Mouse (Mus musculus) embryonic fibroblast, embryonic 13.5 days (primary cell): ENCODE measurements around the gene Raet1d.
A peak's percentile ranks its signal among the peaks of the same experiment; 100 is the strongest.
"Not testable (repeated sequence)": the region's sequence is repeated elsewhere in the genome, so short reads cannot be mapped to it uniquely, and the experiment has no call there.

ENCODE experiments used
- CTCF ChIP-seq: IDR thresholded peaks from 2 replicates; pipeline ENCODE4 v1.5.1; 2011; ENCODE audit warnings: mild to moderate bottlenecking, control low read depth, low read length, moderate library complexity, borderline replicate concordance; ENCODE audit not compliant: insufficient read depth
- POLR2A ChIP-seq: IDR thresholded peaks from 2 replicates; pipeline ENCODE4 v1.6.1; 2011; ENCODE audit warnings: low read depth, mild to moderate bottlenecking, control low read depth, low read length, moderate library complexity

DNA sequence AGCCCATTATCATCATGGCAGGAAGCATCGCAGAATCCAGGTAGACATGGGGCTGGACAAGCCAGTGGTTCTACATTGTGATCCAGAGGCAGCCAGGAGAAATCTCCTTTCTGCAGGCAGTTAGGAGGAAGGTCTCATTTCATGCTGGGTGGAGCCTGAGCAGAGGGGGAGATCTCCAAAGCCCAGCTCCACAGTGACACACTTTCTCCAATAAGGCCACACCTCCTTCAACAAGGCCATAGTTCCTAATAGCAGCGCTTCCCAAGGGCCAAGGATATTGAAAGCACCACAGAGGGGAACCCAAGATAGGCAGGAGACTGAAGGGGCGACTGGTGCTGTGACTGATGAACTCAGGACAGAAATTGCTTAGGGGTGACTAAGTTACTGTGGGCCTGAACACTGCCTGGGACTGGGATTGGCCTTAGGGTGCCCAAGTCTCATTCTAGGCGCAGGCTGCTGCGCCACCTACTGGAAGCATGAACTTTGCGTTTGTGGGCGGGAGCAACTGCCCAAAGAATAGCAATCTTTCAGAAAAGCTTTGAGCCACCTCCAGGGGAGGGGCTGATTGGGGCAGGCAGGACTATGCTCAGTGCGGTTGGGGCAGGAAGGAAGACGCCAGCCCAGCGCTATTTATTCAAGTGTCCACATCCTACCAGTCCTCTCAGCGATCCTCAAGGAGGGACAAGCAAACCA is 42.0 kb downstream of the Raet1d start:
- peak; percentile 57 for TF ChIP-seq CTCF
- not testable (repeated sequence) for TF ChIP-seq POLR2A
